Mouse (Mus musculus) testis, adult 2 months (tissue): ENCODE data around the gene Pkig. TPM values are rescaled to one million over a fixed set of nuclear protein-coding genes. Genes with fewer than 3 reads are reported as not detected.
A peak's percentile ranks its signal among the peaks of the same experiment; 100 is the strongest.

ENCODE experiments used
- H3K27ac ChIP-seq: fragments of 200-500 bp; 2 replicates; pipeline ENCODE4 v1.5.1; 2012; ENCODE audit warnings: low read depth, low read length; ENCODE audit not compliant: control insufficient read depth, insufficient read depth
- H3K27me3 ChIP-seq: fragments of 200-500 bp; 2 replicates; pipeline ENCODE4 v1.6.1; 2012; ENCODE audit warnings: mild to moderate bottlenecking, low read length, moderate library complexity; ENCODE audit not compliant: control insufficient read depth, insufficient read depth
- H3K36me3 ChIP-seq: fragments of 200-500 bp; 2 replicates; pipeline ENCODE4 v1.6.1; 2012; ENCODE audit warnings: mild to moderate bottlenecking, low read length; ENCODE audit not compliant: control insufficient read depth, insufficient read depth
- H3K4me1 ChIP-seq: fragments of 200-500 bp; 2 replicates; pipeline ENCODE4 v1.6.1; 2012; ENCODE audit warnings: low read length; ENCODE audit not compliant: control insufficient read depth, insufficient read depth
- H3K4me3 ChIP-seq: fragments of 200-500 bp; 2 replicates; pipeline ENCODE4 v1.5.1; 2012; ENCODE audit warnings: low read depth, mild to moderate bottlenecking, low read length, moderate library complexity, mixed read lengths; ENCODE audit not compliant: control insufficient read depth
- CTCF ChIP-seq: fragments of 200-500 bp; IDR thresholded peaks from 2 replicates; pipeline ENCODE4 v1.5.1; 2012; ENCODE audit warnings: low read depth, mild to moderate bottlenecking, inconsistent platforms, low read length, moderate library complexity; ENCODE audit not compliant: control insufficient read depth, insufficient read depth, insufficient replicate concordance
- POLR2A ChIP-seq: fragments of 200-500 bp; IDR thresholded peaks from 2 replicates; pipeline ENCODE4 v1.6.1; 2012; ENCODE audit warnings: low read depth, mild to moderate bottlenecking, inconsistent platforms, low read length, moderate library complexity; ENCODE audit not compliant: control insufficient read depth
- polyA plus RNA-seq: library from polyadenylated mRNA; depleted of rRNA; stranded (reverse); fragments of >200 nt; gene quantifications from 2 replicates; pipeline ENCODE4 v1.2.3, GENCODE M21; 2012

Gene Pkig
- polyA plus RNA-seq, 1 experiment = 319 TPM

DNA sequence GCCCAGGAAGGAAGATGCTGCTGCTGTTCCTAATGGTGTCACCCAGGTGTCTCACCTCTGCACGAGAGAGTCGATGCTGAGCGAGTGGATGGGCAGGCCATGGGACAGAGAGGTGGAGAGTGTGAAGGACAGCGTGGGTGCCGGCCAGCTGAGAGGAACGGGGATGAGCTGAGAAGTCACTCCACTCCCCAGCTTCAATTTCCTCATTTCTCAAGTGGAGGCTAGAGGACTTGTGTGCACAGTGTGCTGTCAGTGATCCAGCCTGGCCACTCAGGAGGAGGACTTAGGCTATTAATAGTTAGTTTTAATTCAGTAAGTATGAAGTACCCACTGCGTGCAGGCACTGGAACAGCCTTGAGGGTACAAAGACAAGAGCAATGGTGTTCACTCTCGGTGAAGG lies 58.3 kb downstream of the Pkig start:
- H3K4me3 ChIP-seq = no peak overlapping the region
- H3K4me1 ChIP-seq = no peaks in the 10 kb centered on the region; the same call in none of the 2 replicates
- no peaks in the 10 kb centered on the region for H3K27me3 ChIP-seq
- no peak overlapping the region; the same call in 1 of the 2 replicates for H3K27ac ChIP-seq
- TF ChIP-seq POLR2A (no peak), CTCF (no peak)
- peaks cover 1% of the 10 kb centered on the region; the same call in 1 of the 2 replicates for H3K36me3 ChIP-seq

DNA sequence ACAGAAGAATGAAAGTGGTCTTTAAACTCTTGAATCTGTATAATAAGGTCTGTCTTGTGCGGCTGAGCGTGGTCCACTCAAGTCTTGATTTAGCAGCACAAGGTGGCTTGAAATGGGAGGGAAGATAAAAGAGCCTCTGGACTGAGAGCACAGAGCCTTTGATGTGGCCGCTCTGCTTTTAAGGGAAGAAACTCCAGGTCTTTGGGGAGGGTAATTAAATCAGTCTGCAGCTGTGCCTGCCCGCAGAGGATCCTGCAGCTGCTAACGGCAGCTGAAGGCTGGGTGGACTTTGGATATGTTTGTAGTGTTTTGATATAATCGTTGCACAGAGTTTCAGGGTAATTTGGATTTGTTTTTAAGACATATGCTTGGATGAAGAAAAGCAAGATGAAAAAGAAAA lies 58.7 kb downstream of the Pkig start:
- Histone ChIP-seq H3K27ac (no peak overlapping the region), H3K36me3 (peaks cover 1% of the 10 kb centered on the region; the same call in 1 of the 2 replicates), H3K27me3 (no peaks in the 10 kb centered on the region), H3K4me1 (no peaks in the 10 kb centered on the region; the same call in none of the 2 replicates), H3K4me3 (no peak overlapping the region)
- no peak for TF ChIP-seq POLR2A
- TF ChIP-seq CTCF = no peak

DNA sequence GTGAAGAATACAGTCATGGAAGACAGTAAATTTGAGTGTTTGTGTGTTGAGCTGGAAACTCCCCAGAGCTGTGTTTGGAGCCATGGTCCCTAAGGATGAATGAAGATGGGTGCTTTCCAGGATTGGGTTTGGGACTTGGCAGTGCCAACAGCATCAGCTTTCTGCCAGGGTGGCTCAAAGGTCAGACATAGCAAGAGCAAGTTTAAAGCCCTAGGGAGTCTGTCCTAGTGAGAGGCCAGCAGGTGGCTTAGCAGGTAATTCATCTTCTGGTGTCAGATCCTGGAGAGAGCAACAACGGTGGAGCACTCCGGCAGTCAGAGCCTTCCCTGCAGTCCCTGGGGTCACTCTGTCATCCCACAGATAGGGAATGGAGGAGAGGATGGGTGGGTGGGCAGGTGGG lies 60.3 kb downstream of the Pkig start:
- H3K27me3 ChIP-seq = no peaks in the 10 kb centered on the region
- H3K27ac ChIP-seq = no peak overlapping the region
- no peaks in the 10 kb centered on the region; the same call in 1 of the 2 replicates for H3K4me1 ChIP-seq
- peaks cover 1% of the 10 kb centered on the region; the same call in 1 of the 2 replicates for H3K36me3 ChIP-seq
- no peak for TF ChIP-seq CTCF
- no peak overlapping the region for H3K4me3 ChIP-seq

GRCm38 (mm10) chr2:163718951-163719603 lies 60.9 kb downstream of the Pkig start:
- Histone ChIP-seq H3K27ac (no peak overlapping the region), H3K27me3 (no peaks in the 10 kb centered on the region), H3K36me3 (peaks cover 1% of the 10 kb centered on the region; the same call in 1 of the 2 replicates), H3K4me1 (no peaks in the 10 kb centered on the region; the same call in 1 of the 2 replicates), H3K4me3 (no peak overlapping the region)
- no peak for TF ChIP-seq POLR2A
- peak; percentile 66; the same call in 1 of the 2 replicates for TF ChIP-seq CTCF

DNA sequence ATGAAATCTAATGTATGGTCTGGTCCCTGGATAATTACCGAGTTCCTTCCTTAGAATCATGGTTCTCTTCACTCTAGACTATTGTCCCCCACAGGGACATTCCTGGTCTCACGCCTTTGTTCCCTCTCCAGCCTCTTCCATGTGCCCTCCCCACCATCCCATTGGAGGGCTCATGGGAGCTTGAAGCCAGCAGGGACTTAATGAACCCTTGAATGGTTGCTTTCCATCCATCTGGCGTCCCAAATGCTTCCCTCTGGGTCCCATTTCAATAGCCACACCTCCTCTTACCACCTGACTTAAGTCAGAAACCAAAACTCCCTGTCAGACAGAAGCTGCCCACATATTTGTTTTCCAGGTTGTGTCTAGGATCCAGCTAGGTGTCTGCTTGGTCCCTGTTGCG lies 61.4 kb downstream of the Pkig start:
- Histone ChIP-seq H3K27me3 (no peaks in the 10 kb centered on the region), H3K27ac (no peak overlapping the region), H3K36me3 (peaks cover 1% of the 10 kb centered on the region; the same call in 1 of the 2 replicates), H3K4me1 (no peaks in the 10 kb centered on the region; the same call in 1 of the 2 replicates), H3K4me3 (no peak overlapping the region)
- no peak for TF ChIP-seq POLR2A
- no peak for TF ChIP-seq CTCF

DNA sequence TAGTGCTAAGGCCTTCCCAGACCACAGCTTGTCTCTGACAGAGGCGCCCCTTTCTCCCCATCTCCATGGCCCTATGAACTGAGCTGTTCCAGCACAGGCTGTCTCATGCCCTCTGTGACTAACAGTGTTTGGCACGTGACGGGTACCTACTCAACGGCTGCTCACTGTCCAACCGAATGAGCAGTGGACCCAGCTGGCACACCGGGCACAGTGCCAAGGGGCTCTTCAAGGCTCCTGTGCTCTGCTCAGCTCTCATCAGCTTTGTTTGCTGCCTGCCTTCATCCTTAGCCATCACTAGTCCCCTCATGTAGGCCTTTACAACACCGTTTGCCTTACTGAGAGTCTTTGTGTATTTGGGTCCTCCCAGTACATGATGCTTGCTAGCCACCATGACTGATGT lies 64.4 kb downstream of the Pkig start:
- H3K4me1 ChIP-seq = no peaks in the 10 kb centered on the region; the same call in 1 of the 2 replicates
- no peak overlapping the region for H3K27ac ChIP-seq
- H3K27me3 ChIP-seq = no peaks in the 10 kb centered on the region
- no peak for TF ChIP-seq CTCF
- no peak for TF ChIP-seq POLR2A
- H3K4me3 ChIP-seq = no peak overlapping the region
- H3K36me3 ChIP-seq = peaks cover 1% of the 10 kb centered on the region; the same call in 1 of the 2 replicates

DNA sequence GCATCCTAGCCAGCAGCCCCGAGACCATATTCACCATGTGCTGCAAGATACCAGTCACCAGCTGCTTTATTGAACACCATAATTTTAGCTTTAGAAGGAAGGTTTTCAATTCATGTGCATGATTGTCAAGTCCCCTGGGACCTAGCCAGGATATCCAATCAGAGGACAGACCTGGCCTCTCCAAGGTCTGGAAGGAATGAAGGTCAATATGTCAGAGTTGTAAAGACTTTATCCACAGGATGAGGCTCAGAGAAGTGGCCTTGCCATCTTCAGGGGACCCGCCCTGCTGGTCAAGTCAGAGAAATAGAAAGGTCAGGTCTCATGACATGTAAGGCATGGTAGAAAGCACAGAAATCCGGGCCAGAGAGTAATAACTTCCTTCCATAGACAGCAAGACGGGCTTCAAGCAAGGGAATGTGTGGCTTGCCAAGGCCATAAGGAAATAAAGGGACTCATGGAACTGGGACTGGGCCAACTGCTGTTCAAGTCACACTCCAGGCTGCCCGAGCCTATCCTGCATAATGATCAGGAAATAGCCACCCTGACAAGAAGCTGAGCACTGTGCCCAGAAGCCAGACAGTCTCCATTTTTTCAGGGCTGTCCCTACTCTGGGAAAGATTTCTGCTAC lies 68.7 kb downstream of the Pkig start:
- Histone ChIP-seq H3K4me1 (no peaks in the 10 kb centered on the region), H3K27ac (no peak overlapping the region), H3K36me3 (no peaks in the 10 kb centered on the region; the same call in 1 of the 2 replicates)

More for the DNA sequence above, 68.7 kb downstream of the Pkig start:
- Histone ChIP-seq H3K4me3 (no peak overlapping the region), H3K27me3 (no peaks in the 10 kb centered on the region)
- TF ChIP-seq CTCF (no peak), POLR2A (no peak)
